Mouse (Mus musculus) forebrain, postnatal 0 days (tissue): ENCODE data around the gene 4933400A11Rik. TPM values are rescaled to one million over a fixed set of nuclear protein-coding genes. Genes with fewer than 3 reads are reported as not detected.

Source experiments
- ATAC-seq: fragments of 200-750 bp; cut with Nextera tagmentation; 2 replicates; pipeline ENCODE4 v1.8.0; 2017; ENCODE audit warnings: mild to moderate bottlenecking, moderate library complexity
- DNase-seq: peaks from one replicate; pipeline ENCODE4 v3.0.0-alpha.2; 2015
- H3K27ac ChIP-seq: fragments of 300-500 bp; sonication (generic); 2 replicates; pipeline ENCODE4 v1.5.1; 2014; ENCODE audit warnings: low read depth, mild to moderate bottlenecking, antibody characterized with exemption, low read length, moderate library complexity, mixed read lengths
- H3K27me3 ChIP-seq: fragments of 300-500 bp; sonication (generic); 2 replicates; pipeline ENCODE4 v1.6.1; 2014; ENCODE audit warnings: mild to moderate bottlenecking, low read length, mixed read lengths; ENCODE audit not compliant: insufficient read depth
- H3K36me3 ChIP-seq: fragments of 300-500 bp; sonication (generic); 2 replicates; pipeline ENCODE4 v1.6.1; 2014; ENCODE audit warnings: mild to moderate bottlenecking, moderate library complexity; ENCODE audit not compliant: insufficient read depth
- H3K4me1 ChIP-seq: fragments of 300-500 bp; sonication (generic); 2 replicates; pipeline ENCODE4 v1.6.1; 2014; ENCODE audit warnings: antibody characterized with exemption; ENCODE audit not compliant: insufficient read depth
- H3K4me2 ChIP-seq: fragments of 300-500 bp; sonication (generic); 2 replicates; pipeline ENCODE4 v1.6.1; 2014; ENCODE audit warnings: low read depth, mild to moderate bottlenecking, moderate library complexity
- H3K4me3 ChIP-seq: fragments of 300-500 bp; sonication (generic); 2 replicates; pipeline ENCODE4 v1.5.1; 2014; ENCODE audit warnings: low read depth, low read length, mixed read lengths
- H3K9ac ChIP-seq: fragments of 300-500 bp; sonication (generic); 2 replicates; pipeline ENCODE4 v1.6.1; 2014; ENCODE audit warnings: mild to moderate bottlenecking
- H3K9me3 ChIP-seq: fragments of 300-500 bp; sonication (generic); 2 replicates; pipeline ENCODE4 v1.6.1; 2016; ENCODE audit warnings: low read length
- CTCF ChIP-seq: sonication (generic); IDR thresholded peaks from 2 replicates; pipeline ENCODE4 v1.5.1; 2016; ENCODE audit warnings: antibody characterized with exemption, control low read depth, low read depth
- WGBS: fragments of 180-500 bp; shearing (Covaris S2); extraction: QIAGEN DNeasy Blood & Tissue Kit; methylation state at CpG from one replicate; pipeline ENCODE4 v1.1.7; 2014; 5-methylcytosine and 5-hydroxymethylcytosine counted together
- polyA plus RNA-seq: library from polyadenylated mRNA; unstranded; fragments of >200 nt; fragmentation: Nextera tagmentation; extraction: Ambion mirVana; gene quantifications from 2 replicates; pipeline ENCODE4 v1.2.1, GENCODE M21; 2015
- total RNA-seq: library from RNA; depleted of rRNA; stranded (reverse); fragments of >200 nt; gene quantifications from 2 replicates; pipeline ENCODE4 v1.2.3, GENCODE M21; 2014

The 4933400A11Rik gene
- total and polyA plus RNA-seq, 2 experiments from 2014 or later = not detected

- no peaks in the 10 kb centered on the region for H3K9me3 ChIP-seq
- H3K9ac ChIP-seq = no peak overlapping the region
- no peak for ATAC-seq
- H3K4me2 ChIP-seq = no peak overlapping the region
- H3K36me3 ChIP-seq = no peaks in the 10 kb centered on the region
- no peak overlapping the region for H3K27ac ChIP-seq
- no peaks in the 10 kb centered on the region for H3K27me3 ChIP-seq
- 75% methylated on average over 3 of the region's 3 CpGs for WGBS
- TF ChIP-seq CTCF = no peak
- no peak overlapping the region for H3K4me3 ChIP-seq
- no peak for DNase-seq
- no peaks in the 10 kb centered on the region for H3K4me1 ChIP-seq
These were observed 28.3 kb upstream of the 4933400A11Rik start for GRCm38 (mm10) chrX:169807744-169808143.

GRCm38 (mm10) chrX:169805791-169806190 is 26.4 kb upstream of the 4933400A11Rik start:
- DNase-seq = no peak
- no peaks in the 10 kb centered on the region for H3K4me1 ChIP-seq
- H3K4me3 ChIP-seq = no peak overlapping the region
- H3K27ac ChIP-seq = no peak overlapping the region
- 53% methylated on average over 5 of the region's 5 CpGs for WGBS
- TF ChIP-seq CTCF = no peak
- no peak overlapping the region for H3K4me2 ChIP-seq
- no peak overlapping the region for H3K9ac ChIP-seq
- H3K36me3 ChIP-seq = no peaks in the 10 kb centered on the region
- no peaks in the 10 kb centered on the region for H3K9me3 ChIP-seq
- no peak for ATAC-seq
- no peaks in the 10 kb centered on the region for H3K27me3 ChIP-seq

GRCm38 (mm10) chrX:169800238-169800637 is 20.8 kb upstream of the 4933400A11Rik start:
- Histone ChIP-seq H3K4me1 (no peaks in the 10 kb centered on the region), H3K4me2 (no peak overlapping the region), H3K9me3 (no peaks in the 10 kb centered on the region), H3K4me3 (no peak overlapping the region), H3K27me3 (no peaks in the 10 kb centered on the region), H3K36me3 (no peaks in the 10 kb centered on the region), H3K27ac (no peak overlapping the region), H3K9ac (no peak overlapping the region)
- ATAC-seq = no peak
- no peak for TF ChIP-seq CTCF
- no peak for DNase-seq
- 36% methylated on average over 4 of the region's 4 CpGs for WGBS

GRCm38 (mm10) chrX:169798987-169799680 is 19.7 kb upstream of the 4933400A11Rik start:
- H3K27ac ChIP-seq = no peak overlapping the region
- H3K36me3 ChIP-seq = no peaks in the 10 kb centered on the region
- peak overlapping the region; percentile 33 for H3K4me3 ChIP-seq
- DNase-seq = peak; percentile 67
- TF ChIP-seq CTCF = peak; percentile 47; the same call in 1 of the 2 replicates
- no peaks in the 10 kb centered on the region for H3K9me3 ChIP-seq
- no peaks in the 10 kb centered on the region for H3K27me3 ChIP-seq
- H3K4me1 ChIP-seq = no peaks in the 10 kb centered on the region
- 4% methylated on average over 11 of the region's 11 CpGs for WGBS
- no peak overlapping the region for H3K9ac ChIP-seq
- peak; percentile 56; the same call in 1 of the 2 replicates for ATAC-seq
- no peak overlapping the region for H3K4me2 ChIP-seq

- ATAC-seq = no peak
These were observed 17.7 kb upstream of the 4933400A11Rik start for GRCm38 (mm10) chrX:169797148-169797547.

GRCm38 (mm10) chrX:169794831-169795311 is 15.4 kb upstream of the 4933400A11Rik start:
- DNase-seq = no peak
- Histone ChIP-seq H3K9ac (no peak overlapping the region), H3K4me2 (no peak overlapping the region), H3K36me3 (no peaks in the 10 kb centered on the region), H3K27me3 (no peaks in the 10 kb centered on the region), H3K27ac (no peak overlapping the region), H3K9me3 (no peaks in the 10 kb centered on the region), H3K4me3 (no peak overlapping the region), H3K4me1 (no peaks in the 10 kb centered on the region)
- TF ChIP-seq CTCF = no peak
- no peak for ATAC-seq
- WGBS = 51% methylated on average over 7 of the region's 7 CpGs

More at GRCm38 (mm10) chrX:169797148-169797547, 17.7 kb upstream of the 4933400A11Rik start:
- TF ChIP-seq CTCF = no peak
- H3K9me3 ChIP-seq = no peaks in the 10 kb centered on the region
- WGBS = 48% methylated on average over 3 of the region's 3 CpGs
- no peak overlapping the region for H3K4me3 ChIP-seq
- H3K27ac ChIP-seq = no peak overlapping the region
- H3K4me2 ChIP-seq = no peak overlapping the region
- H3K4me1 ChIP-seq = no peaks in the 10 kb centered on the region
- H3K36me3 ChIP-seq = no peaks in the 10 kb centered on the region
- no peak overlapping the region for H3K9ac ChIP-seq
- no peaks in the 10 kb centered on the region for H3K27me3 ChIP-seq
- DNase-seq = no peak

GRCm38 (mm10) chrX:169794421-169794820 is 15.0 kb upstream of the 4933400A11Rik start:
- H3K4me3 ChIP-seq = no peak overlapping the region
- no peaks in the 10 kb centered on the region for H3K4me1 ChIP-seq
- 75% methylated on average over 4 of the region's 4 CpGs for WGBS
- H3K36me3 ChIP-seq = no peaks in the 10 kb centered on the region
- H3K4me2 ChIP-seq = no peak overlapping the region
- no peaks in the 10 kb centered on the region for H3K9me3 ChIP-seq
- no peak for TF ChIP-seq CTCF
- H3K27me3 ChIP-seq = no peaks in the 10 kb centered on the region
- ATAC-seq (no peak), DNase-seq (no peak)
- no peak overlapping the region for H3K9ac ChIP-seq
- no peak overlapping the region for H3K27ac ChIP-seq
